Mouse (Mus musculus): ENCODE data around the gene Kcna10.

The Kcna10 gene

GRCm38 (mm10) chr3:107182756-107183155 lies at the start of gene Kcna10:
Kcna10 (plus strand) TSS chr3:107183056.
- no peak for DNase-seq (ENCODE audit: low read depth)

DNA sequence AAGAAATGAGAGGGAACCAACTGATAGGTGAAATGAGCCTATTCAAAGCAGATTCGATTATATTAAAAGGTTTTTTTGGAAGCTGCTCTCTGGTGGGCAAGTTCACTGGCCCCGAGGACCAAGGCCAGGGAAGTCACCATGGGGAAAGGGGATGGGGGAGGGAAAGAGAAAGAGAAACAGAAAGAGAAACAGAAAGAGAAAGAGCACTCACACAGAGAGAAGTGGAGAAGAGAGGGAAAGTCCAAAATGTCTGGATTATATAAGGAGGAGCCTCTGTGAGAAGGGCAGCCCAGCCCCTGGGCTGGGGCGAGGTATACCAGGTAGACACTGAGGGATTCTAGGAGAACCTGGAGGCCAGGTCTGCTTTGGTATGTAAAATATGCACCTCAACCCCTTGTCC lies 48.4 kb upstream of the Kcna10 start:
- DNase-seq (ENCODE audit: low read depth) = no peak

GRCm38 (mm10) chr3:107147126-107147525 lies 35.7 kb upstream of the Kcna10 start:
- no peak for DNase-seq (ENCODE audit: low read depth)

GRCm38 (mm10) chr3:107149006-107149405 lies 33.9 kb upstream of the Kcna10 start:
- no peak for DNase-seq (ENCODE audit: low read depth)

GRCm38 (mm10) chr3:107150469-107150868 lies 32.4 kb upstream of the Kcna10 start:
- no peak for DNase-seq (ENCODE audit: low read depth)

GRCm38 (mm10) chr3:107150872-107151540 lies 31.9 kb upstream of the Kcna10 start:
- DNase-seq (ENCODE audit: low read depth) = no peak

GRCm38 (mm10) chr3:107153772-107154655 lies 28.8 kb upstream of the Kcna10 start:
- no peak for DNase-seq (ENCODE audit: low read depth)

- DNase-seq (ENCODE audit: low read depth) = no peak
These were observed 24.0 kb upstream of the Kcna10 start for GRCm38 (mm10) chr3:107158856-107159255.

- no peak for DNase-seq (ENCODE audit: low read depth)
These were observed 23.4 kb upstream of the Kcna10 start for GRCm38 (mm10) chr3:107159418-107159817.

GRCm38 (mm10) chr3:107159859-107160324 lies 23.0 kb upstream of the Kcna10 start:
- DNase-seq (ENCODE audit: low read depth) = no peak

DNA sequence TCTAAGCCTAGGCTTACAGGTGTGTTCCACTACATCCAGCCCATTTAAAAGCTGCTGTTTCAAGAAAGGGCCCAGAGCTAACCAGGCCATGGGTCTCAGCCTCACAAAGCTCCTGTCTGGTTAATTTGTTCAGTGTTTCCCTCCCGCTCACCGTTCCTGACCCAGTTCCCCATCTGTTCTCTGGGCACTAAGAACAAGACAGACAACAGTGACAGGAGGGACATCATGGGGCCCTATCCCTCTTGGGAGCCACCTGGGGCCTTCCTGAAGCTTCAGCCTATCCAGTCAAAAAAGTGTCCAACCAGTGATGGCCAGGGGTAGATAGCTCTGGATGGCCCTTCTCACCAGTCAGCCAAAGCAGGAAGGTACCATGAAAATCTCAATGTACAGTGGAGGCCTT lies 20.1 kb upstream of the Kcna10 start:
- DNase-seq (ENCODE audit: low read depth) = no peak

DNA sequence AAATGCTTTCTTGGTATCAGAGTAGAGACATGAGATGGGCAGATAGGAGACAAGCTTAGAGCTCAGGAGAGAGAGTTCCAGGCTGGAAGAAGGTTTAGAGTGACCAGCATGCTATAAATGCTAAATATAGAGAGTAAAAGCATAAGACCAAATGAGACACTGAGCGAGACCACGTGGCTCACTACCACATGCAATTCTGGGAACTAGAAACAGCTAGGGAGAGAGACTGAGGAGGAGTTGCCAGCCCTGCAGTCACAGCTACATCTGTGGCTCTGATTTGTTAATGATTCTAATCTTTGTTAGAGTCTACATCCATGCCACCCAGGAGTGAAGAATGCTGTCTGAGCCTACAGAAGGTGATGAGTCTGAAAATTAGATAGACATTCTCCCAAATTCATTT lies 13.3 kb upstream of the Kcna10 start:
- no peak for DNase-seq (ENCODE audit: low read depth)

DNA sequence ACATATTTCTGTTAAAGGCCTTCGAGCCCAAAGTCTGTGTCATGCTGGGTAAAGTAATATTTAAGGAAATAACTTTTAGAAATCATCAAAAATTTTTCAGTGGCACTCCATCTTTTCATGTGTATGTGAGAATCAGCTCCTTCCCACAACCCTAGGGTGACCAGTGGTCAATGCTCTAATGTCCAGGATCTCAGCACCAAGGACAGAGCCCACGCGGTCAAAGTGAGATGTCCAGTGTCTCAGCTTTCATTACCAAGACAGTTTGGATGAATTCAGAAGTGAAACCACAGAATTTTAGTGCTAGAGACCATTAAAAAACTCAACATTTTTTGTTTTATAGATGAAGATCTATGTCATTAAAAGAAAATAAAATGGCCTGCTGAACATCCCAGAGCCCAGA lies 10.9 kb upstream of the Kcna10 start:
- no peak for DNase-seq (ENCODE audit: low read depth)

GRCm38 (mm10) chr3:107172556-107172955 lies 10.3 kb upstream of the Kcna10 start:
- no peak for DNase-seq (ENCODE audit: low read depth)

DNA sequence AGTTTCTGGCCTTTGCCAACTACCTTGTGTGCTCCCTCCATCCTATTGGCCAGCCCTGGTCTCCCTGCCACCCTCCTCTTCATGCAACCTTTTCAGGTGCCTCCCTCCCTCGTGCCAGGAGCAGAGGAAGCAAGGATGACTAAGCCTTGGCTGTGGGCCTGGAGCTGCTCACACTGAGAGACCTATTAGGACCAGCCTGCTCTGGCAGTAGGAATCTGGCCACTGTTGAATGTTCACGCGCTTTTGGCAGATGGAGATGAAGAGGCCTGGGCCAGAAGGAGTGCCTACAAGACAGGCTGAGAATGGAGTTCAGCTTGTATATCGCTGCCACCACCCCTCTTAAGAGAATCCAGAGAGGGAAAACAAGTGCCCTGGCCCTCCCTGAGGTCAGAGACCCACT lies 7.4 kb upstream of the Kcna10 start:
- no peak for DNase-seq (ENCODE audit: low read depth)

- DNase-seq (ENCODE audit: low read depth) = no peak
These were observed 6.4 kb upstream of the Kcna10 start for GRCm38 (mm10) chr3:107176501-107176900.

DNA sequence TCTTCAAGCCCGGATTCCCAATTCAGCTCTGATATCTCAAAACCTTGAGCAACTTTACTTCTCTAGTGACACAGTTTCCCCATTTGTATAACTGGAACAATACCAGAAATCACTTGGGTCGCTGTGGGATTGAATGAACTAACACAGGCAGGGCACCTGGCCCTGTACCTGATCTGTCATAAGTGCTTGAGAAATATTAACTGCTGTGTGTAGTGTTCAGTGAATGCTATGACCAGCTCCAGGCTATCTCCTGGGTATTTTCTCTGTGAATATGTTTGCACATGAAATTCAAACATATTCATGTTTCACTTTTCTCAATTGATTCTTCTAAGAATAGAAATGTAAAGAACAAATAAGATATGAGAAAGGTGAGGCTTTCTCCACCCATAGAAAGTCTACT lies 2.0 kb upstream of the Kcna10 start:
- DNase-seq (ENCODE audit: low read depth) = no peak

- no peak for DNase-seq (ENCODE audit: low read depth)
These were observed 322 bp downstream of the Kcna10 start for GRCm38 (mm10) chr3:107183178-107183577.

GRCm38 (mm10) chr3:107185597-107185996 lies 2.7 kb downstream of the Kcna10 start:
- no peak for DNase-seq (ENCODE audit: low read depth)

DNA sequence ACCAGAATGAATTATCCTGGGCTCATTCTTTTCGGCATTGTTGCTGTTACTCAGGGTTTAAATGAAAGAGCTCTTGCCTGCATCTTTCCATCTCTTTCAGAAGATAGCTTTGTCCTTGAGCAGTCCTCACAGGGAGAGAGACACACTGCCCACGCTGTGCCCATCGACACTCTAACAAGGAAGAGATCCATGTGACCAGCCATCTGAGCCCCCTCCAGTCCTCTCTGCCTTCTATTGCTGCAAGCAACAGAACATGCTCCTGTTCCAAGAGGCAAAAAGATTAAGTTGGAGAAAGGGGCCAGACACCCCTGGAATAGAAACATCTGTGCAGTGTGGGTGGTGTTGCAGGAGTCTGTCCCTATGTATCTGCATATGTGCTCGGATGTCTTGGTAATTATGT lies 4.2 kb downstream of the Kcna10 start:
- no peak for DNase-seq (ENCODE audit: low read depth)

DNA sequence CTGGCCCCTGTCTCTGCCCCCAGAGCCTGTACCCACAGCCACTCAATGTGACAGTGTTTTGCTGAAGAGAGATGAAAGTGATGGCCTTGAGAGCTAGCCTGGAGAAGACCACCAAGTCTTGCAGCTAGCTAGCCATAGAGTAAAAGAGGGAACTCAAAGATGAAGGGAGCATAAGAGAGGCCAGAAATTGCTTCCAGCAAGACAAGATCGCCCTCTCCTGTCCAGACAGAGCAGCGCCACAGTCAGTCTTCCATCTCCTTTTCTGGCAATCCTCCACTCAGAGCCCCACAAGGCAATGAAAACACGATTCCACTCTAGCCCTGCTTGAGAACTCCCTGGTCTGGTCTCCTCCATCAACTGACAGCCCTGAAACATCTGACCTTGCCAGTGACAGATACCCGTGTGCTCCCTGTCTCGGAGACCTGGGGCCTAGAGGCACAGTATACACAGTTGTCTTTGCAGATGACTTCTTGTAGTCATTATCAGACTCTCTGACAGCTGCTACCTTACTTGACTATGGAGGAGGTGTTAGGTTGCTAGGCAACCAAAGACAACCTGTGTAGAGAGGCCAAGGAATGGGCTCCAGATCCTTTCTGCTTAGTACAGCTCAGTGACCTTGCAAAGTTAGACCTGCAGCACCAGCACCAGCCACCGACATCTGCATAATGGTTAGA lies 5.5 kb downstream of the Kcna10 start:
- DNase-seq (ENCODE audit: low read depth) = no peak

- DNase-seq (ENCODE audit: low read depth) = no peak
These were observed 18.7 kb downstream of the Kcna10 start for GRCm38 (mm10) chr3:107201310-107202180.
